Mouse (Mus musculus) gastrocnemius, adult 8-10 months (tissue): Measurements from ENCODE around the gene Itfg2. TPM values are rescaled to one million over a fixed set of nuclear protein-coding genes. Genes with fewer than 3 reads are reported as not detected.
A peak's percentile ranks its signal among the peaks of the same experiment; 100 is the strongest.

Source experiments
- DNase-seq, 2 experiments: peaks; one replicate each; pipeline ENCODE4 v3.0.0; 2022; ENCODE audit warnings: low spot score in 2 of 2
- total RNA-seq, 4 experiments: library from RNA; stranded (reverse); gene quantifications; 2 replicates each; pipeline ENCODE4 v1.2.4; 2022

Itfg2 gene
- total RNA-seq, 4 experiments from 2014 or later: 8.1 to 17.8 (median 16.6) TPM

- DNase-seq: no peak
Measured at GRCm38 (mm10) chr6:128435474-128435873, 10.7 kb upstream of the Itfg2 start.

DNA sequence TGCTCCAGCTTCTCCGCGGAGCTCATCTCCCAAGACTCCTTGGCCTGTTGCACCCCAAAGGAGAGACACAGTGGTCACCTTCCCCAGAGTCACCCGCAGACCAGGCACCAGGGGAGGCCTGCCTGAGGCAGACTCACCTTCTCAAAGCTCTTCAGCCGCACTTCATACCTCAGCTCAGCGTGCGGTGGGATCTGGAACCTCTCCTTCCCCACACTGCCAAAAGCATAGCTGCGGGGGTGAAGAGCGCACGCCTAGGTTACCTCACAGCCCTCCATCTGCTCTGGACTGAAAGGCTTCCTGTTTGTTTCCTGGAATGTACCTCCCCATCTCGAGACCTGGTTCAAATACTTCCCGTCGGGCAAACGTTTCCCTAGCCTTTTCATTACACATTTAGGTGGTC, 8.8 kb upstream of the Itfg2 start:
- DNase-seq: no peak

DNA sequence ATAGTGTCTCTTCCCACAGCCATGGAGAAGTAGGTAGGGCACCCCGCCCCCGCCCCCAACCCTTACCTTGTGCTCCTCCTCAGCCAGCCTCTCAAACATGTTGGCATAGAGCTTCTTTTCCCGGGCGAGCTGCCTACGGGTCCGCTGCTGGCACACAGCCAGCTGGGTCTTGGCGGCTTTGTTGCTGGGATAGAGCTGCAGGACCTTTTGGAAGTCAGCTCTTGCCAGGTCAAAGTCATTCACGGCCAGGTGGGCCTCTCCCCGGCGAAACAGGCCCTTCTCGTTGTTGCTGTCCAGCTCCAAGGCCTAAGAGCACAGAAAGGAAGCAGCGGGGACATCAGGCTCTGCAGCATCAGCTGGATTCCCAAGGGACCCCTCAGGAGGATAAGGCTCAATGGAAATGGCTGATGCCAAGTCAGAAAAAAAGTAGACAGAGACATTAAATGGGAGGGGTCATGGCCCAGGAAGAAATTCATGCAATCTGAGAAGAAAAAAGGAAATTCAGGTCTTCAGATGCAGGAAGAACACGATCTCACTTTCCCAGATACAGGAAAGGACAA, 7.7 kb upstream of the Itfg2 start:
- DNase-seq: no peak

DNA sequence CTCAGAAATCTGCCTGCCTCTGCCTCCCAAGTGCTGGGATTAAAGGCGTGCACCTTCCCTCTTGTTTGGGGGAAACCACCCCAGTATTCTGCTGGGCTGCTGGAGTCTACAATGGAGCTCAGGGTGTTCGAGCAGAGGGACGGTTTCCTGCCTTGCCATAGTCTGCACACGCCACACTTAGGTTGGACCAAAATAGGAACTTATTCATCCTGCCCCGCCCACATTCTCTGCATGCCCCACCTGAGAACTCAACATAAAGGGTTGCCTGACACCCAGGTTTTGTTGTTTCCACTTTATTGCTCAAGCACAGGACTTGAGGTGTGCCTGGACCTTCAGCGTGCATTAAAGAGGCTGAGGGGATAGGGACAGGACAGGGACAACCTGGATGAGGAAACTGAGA, 5.1 kb upstream of the Itfg2 start:
- DNase-seq: no peak

- DNase-seq: no peak
Measured at GRCm38 (mm10) chr6:128429300-128429699, 4.6 kb upstream of the Itfg2 start.

- DNase-seq: no peak
Measured at GRCm38 (mm10) chr6:128427571-128427970, 2.8 kb upstream of the Itfg2 start.

- DNase-seq: no peak
Measured at GRCm38 (mm10) chr6:128425046-128425445, 315 bp upstream of the Itfg2 start.

- DNase-seq: no peak
Measured at GRCm38 (mm10) chr6:128423496-128424268, 1.0 kb downstream of the Itfg2 start.

GRCm38 (mm10) chr6:128421480-128421879, 3.3 kb downstream of the Itfg2 start:
- no peak for DNase-seq

DNA sequence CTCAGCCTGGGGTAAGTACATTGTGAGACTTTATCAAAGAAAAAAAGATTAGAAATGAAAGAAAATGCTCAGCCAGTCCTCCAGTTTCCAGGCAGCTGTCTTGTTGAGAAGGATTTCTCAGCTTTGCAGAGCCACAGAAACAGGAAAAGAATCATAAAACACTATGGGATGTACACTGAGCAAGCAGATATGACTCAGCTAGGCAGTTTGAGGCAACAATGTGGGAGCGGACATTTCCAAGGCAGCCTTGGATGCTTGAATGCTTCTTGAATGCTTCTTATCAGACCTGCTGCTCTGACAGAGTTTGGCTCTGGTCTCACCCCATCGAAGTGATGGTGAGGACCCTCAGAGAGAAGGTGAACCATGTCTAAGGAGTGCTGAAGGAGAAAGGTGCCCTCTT, 3.7 kb downstream of the Itfg2 start:
- DNase-seq: no peak

DNA sequence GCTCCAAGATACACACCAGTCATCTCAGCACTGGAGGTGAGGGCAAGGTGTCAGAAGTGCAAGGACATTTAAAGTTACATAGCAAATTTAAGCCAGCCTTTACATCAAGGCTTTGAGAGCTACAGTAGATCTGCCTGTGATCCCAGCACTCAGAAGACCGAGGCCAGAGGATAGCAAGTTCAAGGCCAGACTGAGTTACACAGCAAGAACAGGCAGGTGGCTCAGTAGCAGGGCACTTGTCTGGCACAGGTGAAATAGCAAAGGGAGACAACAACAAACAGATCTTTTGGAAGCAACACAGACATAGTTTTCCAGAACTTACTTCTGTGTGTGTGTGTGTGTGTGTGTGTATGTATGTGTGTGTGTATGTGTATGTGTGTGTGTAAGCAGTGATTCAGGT, 6.7 kb downstream of the Itfg2 start:
- no peak for DNase-seq

GRCm38 (mm10) chr6:128416169-128416568, 8.6 kb downstream of the Itfg2 start:
- DNase-seq: no peak

GRCm38 (mm10) chr6:128411115-128411514, 13.6 kb downstream of the Itfg2 start:
- peak; percentile 48 to 49 for DNase-seq

DNA sequence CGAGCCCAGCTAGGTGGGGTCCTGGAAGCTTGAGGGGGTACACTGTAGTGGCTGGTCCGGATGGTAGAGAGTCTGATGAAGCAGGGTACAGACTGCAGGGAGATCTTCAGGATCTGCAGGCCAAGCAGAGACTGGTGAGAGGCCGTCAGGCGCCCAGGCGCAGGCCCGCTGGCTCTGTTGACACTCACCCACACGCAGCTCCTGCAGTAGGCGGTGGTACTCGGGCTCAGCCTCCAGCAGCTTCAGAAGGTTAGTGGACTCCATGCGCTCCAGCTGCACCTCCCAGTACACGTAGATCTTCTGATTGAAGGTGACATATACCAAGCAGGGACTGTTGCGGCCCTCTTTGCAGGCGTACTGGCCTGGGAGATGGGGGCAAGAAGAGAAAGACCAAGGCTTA, 14.4 kb downstream of the Itfg2 start:
- DNase-seq: no peak

DNA sequence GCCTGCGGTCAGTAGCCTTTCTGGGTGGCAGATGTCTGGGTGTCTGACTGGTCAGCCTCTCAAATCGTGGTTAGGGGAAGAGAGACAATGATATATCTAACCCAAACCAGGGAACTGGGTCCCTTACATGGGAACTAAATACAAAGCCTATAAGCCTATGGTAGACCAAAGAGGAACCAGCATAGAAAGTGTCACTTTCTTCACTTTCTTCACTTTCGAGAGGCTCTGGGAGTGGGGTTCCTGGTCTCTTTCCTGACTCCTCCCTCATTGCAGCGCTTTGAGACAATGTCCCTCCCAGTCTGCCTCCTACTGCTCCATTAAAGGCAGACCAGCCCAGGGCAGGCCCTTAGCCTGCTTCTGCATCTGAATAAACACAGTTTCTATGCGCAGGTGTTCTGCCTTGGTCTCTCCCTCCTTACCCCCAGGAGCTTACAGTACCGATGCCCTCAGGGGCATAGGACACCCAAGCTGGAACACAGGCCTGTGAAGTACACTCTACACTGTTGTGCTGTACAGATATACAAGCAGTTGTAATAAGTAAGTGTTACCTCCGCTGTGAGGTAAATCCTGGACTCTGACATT, 16.1 kb downstream of the Itfg2 start:
- DNase-seq: no peak

- no peak for DNase-seq
Measured at GRCm38 (mm10) chr6:128404708-128405107, 20.0 kb downstream of the Itfg2 start.

GRCm38 (mm10) chr6:128399421-128400185, 25.1 kb downstream of the Itfg2 start:
- DNase-seq: no peak

- no peak for DNase-seq
Measured at GRCm38 (mm10) chr6:128398996-128399395, 25.7 kb downstream of the Itfg2 start, which contains the start of gene Nrip2. Gene Nrip2, plus strand, starts transcription at chr6:128399296.

GRCm38 (mm10) chr6:128397574-128398261, 27.0 kb downstream of the Itfg2 start:
- no peak for DNase-seq

- no peak for DNase-seq
Measured at GRCm38 (mm10) chr6:128390683-128391082, 34.0 kb downstream of the Itfg2 start.

- DNase-seq: no peak
Measured at GRCm38 (mm10) chr6:128389185-128389584, 35.5 kb downstream of the Itfg2 start.
